Mouse (Mus musculus): ENCODE measurements around the gene Fam198b. TPM values are rescaled to one million over a fixed set of nuclear protein-coding genes. Genes with fewer than 3 reads are reported as not detected.

Fam198b gene
- polyA plus RNA-seq, 1 experiment from 2014 or later: 44.4 TPM

DNA sequence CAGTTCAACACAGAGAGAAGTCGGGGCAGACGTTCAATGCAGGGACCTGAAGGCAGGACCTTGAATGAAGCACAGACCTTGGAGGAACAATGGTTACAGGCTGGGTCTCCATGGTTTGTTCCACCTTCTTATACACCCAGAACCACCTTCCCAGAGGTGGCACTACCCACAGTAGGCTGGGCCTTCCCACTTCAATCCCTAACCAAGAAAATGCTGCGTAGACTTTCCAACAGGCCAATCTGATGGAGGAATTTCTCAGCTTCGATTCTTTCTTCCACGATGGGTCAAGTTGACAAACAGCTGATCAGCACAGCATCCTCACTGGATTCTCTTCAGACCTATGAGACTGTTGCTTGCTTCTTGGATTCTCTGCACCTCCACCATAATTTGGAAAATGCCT is 8.9 kb upstream of the Fam198b start:
- H3K9ac ChIP-seq (ENCODE audit: low read depth, low read length): no peak overlapping the region
- H3K4me2 ChIP-seq: no peak overlapping the region
- 89% methylated on average over 5 of the region's 5 CpGs for WGBS (ENCODE audit: insufficient replicate concordance)
- H3K4me3 ChIP-seq (ENCODE audit: low read depth, low read length): no peak overlapping the region
- no peaks in the 10 kb centered on the region for H3K9me3 ChIP-seq (replicated peaks; ENCODE audit: control insufficient read depth, low read length)
- no peaks in the 10 kb centered on the region for H3K36me3 ChIP-seq (ENCODE audit: control insufficient read depth, insufficient read depth, low read length)
- peaks cover 11% of the 10 kb centered on the region for H3K4me1 ChIP-seq (ENCODE audit: control insufficient read depth, insufficient read depth, low read length)
- H3K27me3 ChIP-seq (ENCODE audit: control insufficient read depth, insufficient read depth, low read length): no peaks in the 10 kb centered on the region
- no peak for ATAC-seq (replicated peaks; ENCODE audit: insufficient number of reproducible peaks, low FRiP score, low TSS enrichment)
- H3K27ac ChIP-seq (ENCODE audit: low read depth, low read length): no peak overlapping the region

DNA sequence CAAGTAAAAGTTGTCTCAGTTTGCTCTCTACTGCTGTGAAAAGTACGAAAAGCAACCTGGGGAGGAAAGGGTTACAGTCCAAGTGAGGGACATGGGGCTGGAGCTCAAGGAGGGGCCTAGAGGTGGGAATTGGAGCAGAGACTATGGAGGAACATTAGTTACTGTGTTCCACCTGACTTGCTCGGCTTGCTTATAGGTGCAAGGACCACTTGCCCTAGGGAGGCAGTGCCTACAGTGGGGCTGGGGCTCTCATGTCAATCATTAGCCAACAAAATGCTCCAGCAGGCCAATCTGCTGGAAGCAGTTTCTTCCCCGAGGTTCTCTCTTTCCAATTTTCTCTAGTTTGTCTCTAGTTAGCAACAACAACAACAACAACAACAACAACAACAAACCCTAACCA is 6.0 kb upstream of the Fam198b start:
- no peaks in the 10 kb centered on the region for H3K27me3 ChIP-seq (ENCODE audit: control insufficient read depth, insufficient read depth, low read length)
- no peak for ATAC-seq (replicated peaks; ENCODE audit: insufficient number of reproducible peaks, low FRiP score, low TSS enrichment)
- peaks cover 8% of the 10 kb centered on the region for H3K4me1 ChIP-seq (ENCODE audit: control insufficient read depth, insufficient read depth, low read length)
- H3K4me2 ChIP-seq: no peak overlapping the region
- H3K9me3 ChIP-seq (replicated peaks; ENCODE audit: control insufficient read depth, low read length): no peaks in the 10 kb centered on the region
- no peak overlapping the region for H3K9ac ChIP-seq (ENCODE audit: low read depth, low read length)
- H3K27ac ChIP-seq (ENCODE audit: low read depth, low read length): no peak overlapping the region
- WGBS (ENCODE audit: insufficient replicate concordance): 64% methylated on average over 3 of the region's 3 CpGs
- H3K4me3 ChIP-seq (ENCODE audit: low read depth, low read length): no peak overlapping the region
- H3K36me3 ChIP-seq (ENCODE audit: control insufficient read depth, insufficient read depth, low read length): no peaks in the 10 kb centered on the region

DNA sequence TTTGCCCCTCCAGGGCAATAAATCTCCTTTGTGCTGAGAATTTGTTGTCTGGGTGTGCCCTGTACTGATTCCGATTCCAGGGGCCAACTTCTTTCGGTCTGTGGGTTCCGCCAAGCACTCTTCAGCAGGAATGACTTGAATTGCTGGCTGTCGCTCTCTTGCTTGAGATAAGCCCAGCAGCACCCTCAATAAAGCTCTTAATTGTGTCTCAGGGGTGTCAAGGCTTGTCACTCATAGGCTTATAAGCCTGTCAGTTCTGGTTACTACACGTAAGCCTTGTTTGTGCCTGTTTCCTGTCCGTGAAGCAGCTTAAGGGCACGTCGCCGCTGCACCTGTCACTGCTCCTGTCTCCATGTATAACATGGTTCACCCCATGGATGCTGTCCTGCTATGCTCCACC is 5.1 kb upstream of the Fam198b start:
- Histone ChIP-seq H3K36me3 (ENCODE audit: control insufficient read depth, insufficient read depth, low read length) (no peaks in the 10 kb centered on the region), H3K4me2 (peak overlapping the region; percentile 17), H3K4me3 (ENCODE audit: low read depth, low read length) (no peak overlapping the region), H3K9ac (ENCODE audit: low read depth, low read length) (no peak overlapping the region), H3K27ac (ENCODE audit: low read depth, low read length) (no peak overlapping the region), H3K27me3 (ENCODE audit: control insufficient read depth, insufficient read depth, low read length) (no peaks in the 10 kb centered on the region), H3K9me3 (replicated peaks; ENCODE audit: control insufficient read depth, low read length) (no peaks in the 10 kb centered on the region), H3K4me1 (ENCODE audit: control insufficient read depth, insufficient read depth, low read length) (peaks cover 9% of the 10 kb centered on the region)
- ATAC-seq (replicated peaks; ENCODE audit: insufficient number of reproducible peaks, low FRiP score, low TSS enrichment): no peak
- WGBS (ENCODE audit: insufficient replicate concordance): 37% methylated on average over 9 of the region's 9 CpGs

DNA sequence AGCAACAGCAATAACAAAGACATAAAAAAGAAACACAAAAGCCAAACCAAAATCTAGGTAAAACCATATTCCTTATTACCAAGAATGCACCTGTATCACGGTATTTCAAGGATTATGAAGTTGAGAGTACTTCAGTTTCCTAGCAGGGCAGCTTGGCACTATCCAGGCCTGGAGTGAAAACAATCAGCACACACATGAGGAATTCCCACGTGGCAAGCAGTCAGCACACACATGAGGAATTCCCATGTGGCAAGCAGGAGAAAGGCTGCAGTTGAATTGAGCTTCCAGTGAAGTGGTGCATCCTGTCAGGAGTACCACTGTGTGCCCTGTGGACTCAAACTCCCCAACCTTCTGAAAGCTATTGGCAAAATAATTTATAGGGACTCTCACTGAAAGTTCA is 2.7 kb upstream of the Fam198b start:
- H3K27me3 ChIP-seq (ENCODE audit: control insufficient read depth, insufficient read depth, low read length): no peaks in the 10 kb centered on the region
- H3K27ac ChIP-seq (ENCODE audit: low read depth, low read length): no peak overlapping the region
- H3K4me2 ChIP-seq: no peak overlapping the region
- ATAC-seq (replicated peaks; ENCODE audit: insufficient number of reproducible peaks, low FRiP score, low TSS enrichment): no peak
- WGBS (ENCODE audit: insufficient replicate concordance): 54% methylated on average over 2 of the region's 2 CpGs
- H3K36me3 ChIP-seq (ENCODE audit: control insufficient read depth, insufficient read depth, low read length): no peaks in the 10 kb centered on the region; the same call in 1 of the 2 replicates
- H3K9ac ChIP-seq (ENCODE audit: low read depth, low read length): no peak overlapping the region
- H3K4me1 ChIP-seq (ENCODE audit: control insufficient read depth, insufficient read depth, low read length): peaks cover 20% of the 10 kb centered on the region
- H3K4me3 ChIP-seq (ENCODE audit: low read depth, low read length): no peak overlapping the region
- no peaks in the 10 kb centered on the region for H3K9me3 ChIP-seq (replicated peaks; ENCODE audit: control insufficient read depth, low read length)

DNA sequence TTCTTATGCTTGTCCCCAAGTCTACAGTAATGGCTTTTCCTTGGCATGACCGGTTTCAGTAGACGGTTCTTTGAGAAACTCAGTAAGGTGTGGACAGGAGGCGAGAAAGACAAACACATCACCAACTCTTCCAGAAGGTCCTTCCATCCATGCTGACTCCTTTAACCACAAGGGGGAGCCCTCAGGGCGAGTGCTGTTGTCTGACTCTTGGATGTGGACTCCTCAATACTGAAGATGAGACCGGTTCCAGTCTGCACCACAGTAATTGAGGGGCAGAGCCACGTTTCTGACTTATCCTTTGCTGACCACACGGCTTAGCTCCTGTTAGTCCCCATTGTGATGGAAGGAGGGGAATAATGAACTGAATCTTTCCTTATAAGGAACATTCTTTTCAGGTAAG is 1.2 kb upstream of the Fam198b start:
- Histone ChIP-seq H3K4me2 (no peak overlapping the region), H3K4me3 (ENCODE audit: low read depth, low read length) (no peak overlapping the region), H3K9me3 (replicated peaks; ENCODE audit: control insufficient read depth, low read length) (no peaks in the 10 kb centered on the region), H3K27ac (ENCODE audit: low read depth, low read length) (no peak overlapping the region), H3K4me1 (ENCODE audit: control insufficient read depth, insufficient read depth, low read length) (peaks cover 29% of the 10 kb centered on the region), H3K9ac (ENCODE audit: low read depth, low read length) (no peak overlapping the region), H3K36me3 (ENCODE audit: control insufficient read depth, insufficient read depth, low read length) (no peaks in the 10 kb centered on the region; the same call in 1 of the 2 replicates), H3K27me3 (ENCODE audit: control insufficient read depth, insufficient read depth, low read length) (no peaks in the 10 kb centered on the region)
- WGBS (ENCODE audit: insufficient replicate concordance): 29% methylated on average over 7 of the region's 7 CpGs
- no peak for ATAC-seq (replicated peaks; ENCODE audit: insufficient number of reproducible peaks, low FRiP score, low TSS enrichment)

DNA sequence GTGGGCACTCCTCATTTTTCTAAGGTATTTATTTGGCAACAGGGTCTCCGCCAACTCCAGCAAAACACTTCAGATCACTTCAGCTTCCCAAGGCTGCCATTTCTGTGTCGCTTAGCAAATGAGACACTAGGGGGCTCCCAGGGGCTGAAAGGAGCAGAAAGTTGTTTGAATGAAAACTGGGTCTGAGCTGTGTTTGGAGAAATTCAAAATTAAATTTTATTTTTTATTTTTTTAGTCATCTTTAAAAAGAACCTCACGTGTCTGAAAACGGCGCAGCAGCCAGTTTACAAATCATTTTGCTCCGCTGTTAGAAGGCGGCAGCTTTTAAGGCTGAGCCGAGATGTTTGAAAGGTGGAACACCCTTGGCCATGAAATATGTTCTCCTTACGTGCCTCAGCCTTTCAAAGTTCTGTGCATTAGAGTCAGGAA is 442 bp downstream of the Fam198b start:
- Histone ChIP-seq H3K4me2 (peak overlapping the region; percentile 61), H3K27ac (ENCODE audit: low read depth, low read length) (peak overlapping the region; percentile 91), H3K36me3 (ENCODE audit: control insufficient read depth, insufficient read depth, low read length) (no peaks in the 10 kb centered on the region; the same call in 1 of the 2 replicates), H3K9me3 (replicated peaks; ENCODE audit: control insufficient read depth, low read length) (no peaks in the 10 kb centered on the region), H3K27me3 (ENCODE audit: control insufficient read depth, insufficient read depth, low read length) (no peaks in the 10 kb centered on the region), H3K4me3 (ENCODE audit: low read depth, low read length) (peak overlapping the region; percentile 36), H3K4me1 (ENCODE audit: control insufficient read depth, insufficient read depth, low read length) (peaks cover 22% of the 10 kb centered on the region), H3K9ac (ENCODE audit: low read depth, low read length) (peak overlapping the region; percentile 71)
- ATAC-seq (replicated peaks; ENCODE audit: insufficient number of reproducible peaks, low FRiP score, low TSS enrichment): no peak
- 21% methylated on average over 9 of the region's 9 CpGs for WGBS (ENCODE audit: insufficient replicate concordance)

DNA sequence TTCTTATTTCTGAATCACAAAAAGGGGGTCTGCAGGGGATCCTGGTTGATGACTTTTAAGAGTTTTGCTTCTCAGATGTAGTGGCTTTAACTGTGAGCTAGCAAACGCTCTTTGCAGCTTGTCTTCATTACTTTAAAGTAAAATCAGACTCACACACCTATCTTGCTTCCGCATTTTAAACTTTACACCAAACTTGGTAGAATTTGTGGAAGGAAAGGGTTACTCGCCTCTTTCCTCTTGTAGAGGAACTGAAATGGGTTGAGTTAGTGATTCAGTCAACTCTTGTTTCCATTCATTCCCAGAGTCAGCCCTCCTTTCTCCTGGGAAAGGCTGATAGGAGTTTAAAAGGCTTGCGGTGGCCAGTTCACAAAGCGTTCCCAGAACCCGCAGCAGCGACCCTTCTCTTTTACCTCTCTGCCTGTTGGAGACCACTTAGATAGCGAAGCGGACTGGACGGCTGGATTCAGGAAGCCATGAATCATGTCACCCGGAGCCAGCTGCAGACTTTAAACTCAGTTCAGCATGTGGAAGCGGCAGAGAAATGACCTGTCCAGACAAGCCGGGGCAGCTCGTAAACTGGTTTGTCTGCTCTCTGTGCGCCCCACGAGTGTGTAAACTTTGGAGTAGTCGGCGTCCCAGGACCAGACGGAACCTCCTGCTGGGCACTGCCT is 1.5 kb downstream of the Fam198b start:
- peak; percentile 9; the same call in 1 of the 2 replicates for ATAC-seq (replicated peaks; ENCODE audit: insufficient number of reproducible peaks, low FRiP score, low TSS enrichment)

DNA sequence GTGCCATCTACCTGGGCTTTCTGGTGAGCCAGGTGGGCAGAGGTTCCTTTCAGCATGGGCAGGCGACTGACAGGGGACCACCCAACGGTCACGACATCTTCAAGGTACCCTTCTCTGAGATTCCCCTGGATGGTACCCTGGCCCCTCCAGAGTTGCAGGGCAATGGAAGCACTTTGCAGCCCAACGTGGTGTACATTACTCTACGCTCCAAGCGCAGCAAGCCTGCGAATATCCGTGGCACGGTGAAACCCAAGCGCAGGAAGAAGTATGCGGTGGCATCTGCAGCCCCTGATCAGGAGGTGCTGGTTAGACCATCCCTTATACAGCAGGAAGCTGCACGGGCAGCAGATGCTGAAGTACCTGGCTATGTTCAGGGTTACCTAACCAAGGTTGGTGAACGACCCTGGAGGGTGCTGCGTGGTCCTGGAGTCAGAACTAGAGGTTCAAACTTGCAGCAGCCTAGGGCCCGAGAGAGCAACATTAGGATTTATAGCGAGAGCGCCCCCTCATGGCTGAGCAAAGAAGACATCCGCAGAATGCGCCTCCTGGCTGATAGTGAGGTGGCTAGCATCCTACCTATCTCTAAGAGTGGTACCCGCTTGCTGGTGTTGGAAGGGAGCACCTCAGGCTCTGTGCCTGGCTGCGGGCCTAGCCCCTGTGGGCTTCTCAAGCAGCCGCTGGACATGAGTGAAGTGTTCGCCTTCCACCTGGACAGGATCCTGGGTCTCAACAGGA is 2.2 kb downstream of the Fam198b start:
- 76% methylated on average over 23 of the region's 23 CpGs for WGBS (ENCODE audit: insufficient replicate concordance)
- Histone ChIP-seq H3K36me3 (ENCODE audit: control insufficient read depth, insufficient read depth, low read length) (no peaks in the 10 kb centered on the region; the same call in 1 of the 2 replicates), H3K27ac (ENCODE audit: low read depth, low read length) (peak overlapping the region; percentile 83), H3K27me3 (ENCODE audit: control insufficient read depth, insufficient read depth, low read length) (no peaks in the 10 kb centered on the region), H3K4me1 (ENCODE audit: control insufficient read depth, insufficient read depth, low read length) (peaks cover 22% of the 10 kb centered on the region), H3K9me3 (replicated peaks; ENCODE audit: control insufficient read depth, low read length) (no peaks in the 10 kb centered on the region), H3K9ac (ENCODE audit: low read depth, low read length) (peak overlapping the region; percentile 75), H3K4me2 (peak overlapping the region; percentile 61), H3K4me3 (ENCODE audit: low read depth, low read length) (peak overlapping the region; percentile 40)
- peak; percentile 48; the same call in 1 of the 2 replicates for ATAC-seq (replicated peaks; ENCODE audit: insufficient number of reproducible peaks, low FRiP score, low TSS enrichment)

More for the DNA sequence above, 1.5 kb downstream of the Fam198b start:
- no peaks in the 10 kb centered on the region; the same call in 1 of the 2 replicates for H3K36me3 ChIP-seq (ENCODE audit: control insufficient read depth, insufficient read depth, low read length)
- peak overlapping the region; percentile 75 for H3K9ac ChIP-seq (ENCODE audit: low read depth, low read length)
- no peaks in the 10 kb centered on the region for H3K27me3 ChIP-seq (ENCODE audit: control insufficient read depth, insufficient read depth, low read length)
- H3K9me3 ChIP-seq (replicated peaks; ENCODE audit: control insufficient read depth, low read length): no peaks in the 10 kb centered on the region
- H3K27ac ChIP-seq (ENCODE audit: low read depth, low read length): peak overlapping the region; percentile 83
- WGBS (ENCODE audit: insufficient replicate concordance): 23% methylated on average over 19 of the region's 19 CpGs
- H3K4me2 ChIP-seq: peak overlapping the region; percentile 61
- H3K4me3 ChIP-seq (ENCODE audit: low read depth, low read length): peak overlapping the region; percentile 40
- H3K4me1 ChIP-seq (ENCODE audit: control insufficient read depth, insufficient read depth, low read length): peaks cover 22% of the 10 kb centered on the region

Measured in heart, embryonic 11.5 days (tissue).